Mouse (Mus musculus) midbrain, embryonic 15.5 days (tissue): ENCODE measurements at regions not wholly inside any gene's neighbourhood (a gene's known extent, or its start where the extent isn't known, plus 50 kb on each side); places are given as distances from the start of the nearest gene placed in this dataset.

Source experiments
- ATAC-seq: fragments of 200-750 bp; cut with Nextera tagmentation; replicated peaks from 2 replicates; pipeline ENCODE4 v1.8.0; 2017; ENCODE audit warnings: moderate TSS enrichment
- H3K27ac ChIP-seq: fragments of 300-500 bp; sonication (generic); 2 replicates; pipeline ENCODE4 v1.5.1; 2015; ENCODE audit warnings: mild to moderate bottlenecking, inconsistent platforms
- H3K27me3 ChIP-seq: fragments of 300-500 bp; sonication (generic); replicated peaks from 2 replicates; pipeline ENCODE4 v1.6.1; 2015; ENCODE audit warnings: inconsistent platforms
- H3K36me3 ChIP-seq: fragments of 300-500 bp; sonication (generic); replicated peaks from 2 replicates; pipeline ENCODE4 v1.6.1; 2015; ENCODE audit warnings: inconsistent platforms
- H3K4me1 ChIP-seq: fragments of 300-500 bp; sonication (generic); 2 replicates; pipeline ENCODE4 v1.6.1; 2015; ENCODE audit warnings: inconsistent platforms
- H3K4me2 ChIP-seq: fragments of 300-500 bp; sonication (generic); 2 replicates; pipeline ENCODE4 v1.6.1; 2015; ENCODE audit warnings: inconsistent platforms, mild to moderate bottlenecking, moderate library complexity
- H3K4me3 ChIP-seq: fragments of 300-500 bp; sonication (generic); 2 replicates; pipeline ENCODE4 v1.5.1; 2015; ENCODE audit warnings: mild to moderate bottlenecking, inconsistent platforms
- H3K9ac ChIP-seq: fragments of 300-500 bp; sonication (generic); 2 replicates; pipeline ENCODE4 v1.6.1; 2015; ENCODE audit warnings: mild to moderate bottlenecking, inconsistent platforms
- H3K9me3 ChIP-seq: fragments of 300-500 bp; sonication (generic); 2 replicates; pipeline ENCODE4 v1.6.1; 2016; ENCODE audit warnings: inconsistent platforms
- WGBS: fragments of 180-500 bp; shearing (Covaris S2); methylation state at CpG from one replicate; pipeline ENCODE4 v1.1.7; 2015; ENCODE audit warnings: mixed read lengths; 5-methylcytosine and 5-hydroxymethylcytosine counted together

GRCm38 (mm10) chr1:124584620-124585019 lies 539.3 kb upstream of the Dpp10 start:
- Histone ChIP-seq H3K4me2 (no peak overlapping the region), H3K9me3 (no peaks in the 10 kb centered on the region), H3K27ac (no peak overlapping the region), H3K9ac (no peak overlapping the region), H3K4me1 (no peaks in the 10 kb centered on the region), H3K27me3 (no peaks in the 10 kb centered on the region), H3K4me3 (no peak overlapping the region), H3K36me3 (no peaks in the 10 kb centered on the region)
- ATAC-seq, result no peak
- 85% methylated on average over 1 of the region's 1 CpGs for WGBS
